Mouse (Mus musculus) adipocyte (in vitro differentiated cells): ENCODE measurements around the gene Acacb.
A peak's percentile ranks its signal among the peaks of the same experiment; 100 is the strongest.

ENCODE experiments used
- DNase-seq: peaks from one replicate; pipeline ENCODE4 v3.0.0-alpha.2; 2016; ENCODE audit warnings: low spot score

The Acacb gene

DNA sequence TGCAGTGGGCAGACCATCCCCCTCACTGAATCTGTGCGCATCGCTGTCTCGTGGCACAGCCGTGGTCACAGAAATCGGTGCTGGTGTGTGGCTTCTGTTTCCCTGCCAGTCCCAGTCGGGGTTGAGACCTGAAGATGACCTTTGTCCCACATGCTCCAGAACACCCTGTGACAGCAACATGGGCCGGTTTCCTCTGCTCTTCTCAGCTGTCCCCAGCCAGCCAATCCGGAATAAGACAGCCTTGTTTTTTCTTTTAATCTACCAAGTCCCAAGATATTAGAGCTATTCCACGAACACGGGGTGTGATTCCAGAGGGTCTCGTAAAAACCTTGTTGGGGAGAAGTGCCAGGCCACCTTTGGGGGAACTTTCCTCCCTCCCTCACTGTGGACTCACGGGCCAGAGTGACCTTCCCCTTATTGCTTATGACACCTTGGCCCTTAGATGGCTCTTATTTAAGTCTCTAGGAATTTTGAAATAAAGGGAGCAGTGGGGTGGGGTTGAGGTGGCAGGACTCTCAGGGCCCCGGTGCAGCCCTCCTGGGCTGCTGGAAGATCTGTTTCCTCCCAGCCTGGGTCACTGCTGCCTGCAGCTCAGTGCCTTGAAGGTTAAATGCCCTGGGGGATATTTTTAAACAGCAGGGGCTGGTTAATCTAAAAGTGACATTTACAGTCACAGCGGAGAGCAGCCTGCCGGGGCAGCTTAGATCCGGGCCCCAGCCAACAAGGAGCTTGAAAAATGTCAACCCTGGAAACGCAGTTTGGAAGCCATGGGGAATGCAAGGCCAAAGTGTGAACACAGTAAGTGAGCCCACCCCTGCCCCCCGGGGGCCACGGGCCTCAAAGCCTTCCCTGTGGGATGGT lies at the start of gene Acacb:
Acacb (plus strand) TSS at position 508 of the 861 bp plus-strand sequence.
- DNase-seq = peak; percentile 81

DNA sequence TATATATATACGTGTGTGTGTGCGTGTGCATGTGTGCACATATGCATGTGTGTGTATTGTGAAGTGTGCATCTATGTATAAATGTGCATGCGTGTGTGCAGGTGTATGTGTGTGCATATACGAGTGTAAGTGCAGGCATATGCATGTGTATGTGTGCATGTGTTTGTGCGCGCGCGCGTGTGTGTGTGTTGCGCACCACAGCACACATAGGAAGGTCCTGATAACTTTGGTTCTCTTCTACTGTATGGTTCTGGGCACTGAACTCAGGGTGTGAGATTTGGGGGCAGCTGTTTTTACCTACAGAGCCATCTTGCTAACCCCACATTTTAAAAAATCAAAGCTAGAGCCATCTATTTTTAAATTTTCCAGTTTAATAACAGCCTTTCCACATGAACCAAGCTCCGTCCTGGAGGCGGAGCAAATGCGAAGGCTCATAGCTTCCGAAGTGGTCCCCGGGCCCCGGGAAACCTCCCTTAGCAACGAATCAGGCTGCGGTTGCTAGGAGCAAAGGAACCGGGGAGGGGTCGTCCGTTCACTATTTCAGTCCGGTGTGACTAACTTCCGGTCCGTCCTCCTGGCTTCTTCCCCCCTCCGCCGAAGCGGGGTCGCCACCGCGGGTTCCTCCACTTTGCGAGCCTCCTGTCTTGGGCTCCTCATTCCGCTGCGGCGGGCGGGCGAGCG lies 46.5 kb upstream of the Acacb start:
- peak; percentile 90 for DNase-seq

DNA sequence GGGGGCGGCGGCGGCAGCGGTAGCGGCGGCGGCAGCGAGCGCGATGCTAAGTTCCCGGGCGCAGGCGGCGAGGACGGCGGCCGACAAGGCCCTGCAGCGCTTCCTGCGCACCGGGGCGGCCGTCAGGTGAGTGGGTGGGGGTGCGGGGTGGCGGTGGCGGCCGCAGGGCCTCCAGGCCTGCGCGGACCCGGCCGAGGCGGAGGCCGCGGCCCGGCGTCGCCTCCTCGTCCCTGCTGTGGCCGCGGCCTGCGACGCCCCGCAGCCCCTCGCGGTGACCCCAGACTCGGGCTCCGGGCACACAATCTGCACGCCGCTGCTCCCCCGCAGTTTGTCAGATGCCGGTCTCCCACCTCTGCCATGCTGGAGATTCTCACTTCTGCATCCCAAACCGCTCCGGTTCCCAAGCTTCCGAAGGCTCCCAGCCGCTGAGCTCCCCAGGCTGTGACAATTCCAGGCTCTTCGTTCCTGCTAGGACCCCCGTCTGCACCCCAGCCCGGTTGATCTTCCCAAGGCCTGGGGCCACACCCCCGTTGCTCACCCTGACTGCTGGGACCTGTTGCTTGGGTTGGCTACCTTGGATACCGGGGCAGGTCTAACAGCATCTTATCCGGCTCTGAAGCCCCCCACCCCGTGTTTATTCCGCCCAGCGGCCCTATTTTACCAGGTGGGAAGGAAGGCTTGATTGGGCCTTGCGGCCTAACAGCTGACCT lies 45.8 kb upstream of the Acacb start:
- no peak for DNase-seq

DNA sequence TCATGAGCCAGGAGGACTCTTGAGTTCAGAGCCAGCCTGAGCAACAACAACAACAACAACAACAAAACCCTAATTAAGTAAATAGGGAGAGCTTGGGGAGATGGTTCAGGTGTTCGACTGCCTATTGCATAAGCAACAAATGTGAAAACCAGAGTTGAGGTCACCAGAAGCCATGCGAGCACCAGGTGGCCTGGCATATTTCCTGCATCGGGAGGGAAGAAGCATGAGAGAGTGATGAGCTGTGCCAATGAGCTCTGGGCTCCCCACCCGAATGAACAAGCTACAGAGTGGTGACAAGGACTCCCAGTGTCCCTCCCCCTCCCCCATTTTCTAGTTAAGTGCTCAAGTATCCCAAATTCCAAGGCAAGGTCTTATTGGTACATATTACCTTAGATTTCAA lies 44.5 kb upstream of the Acacb start:
- no peak for DNase-seq

DNA sequence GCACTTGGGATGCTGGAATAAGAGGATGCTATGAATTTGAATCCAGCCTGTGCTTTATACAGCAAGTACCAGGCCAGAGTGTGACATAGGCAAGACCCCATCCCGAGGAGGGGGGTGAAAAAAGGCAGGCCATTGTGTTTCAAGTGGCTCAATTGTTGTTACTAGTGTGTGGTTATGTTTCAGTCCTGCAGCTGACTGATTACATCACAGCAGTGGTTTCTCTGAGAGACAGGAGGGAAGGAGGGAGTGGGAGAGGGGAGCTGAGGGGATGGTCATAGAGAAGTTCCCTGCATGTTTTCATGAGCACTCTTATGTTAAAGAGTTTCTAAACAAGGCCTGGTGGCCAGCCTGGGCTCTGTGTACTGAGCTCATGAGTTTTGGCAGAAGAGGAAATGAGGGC lies 43.5 kb upstream of the Acacb start:
- DNase-seq = no peak

DNA sequence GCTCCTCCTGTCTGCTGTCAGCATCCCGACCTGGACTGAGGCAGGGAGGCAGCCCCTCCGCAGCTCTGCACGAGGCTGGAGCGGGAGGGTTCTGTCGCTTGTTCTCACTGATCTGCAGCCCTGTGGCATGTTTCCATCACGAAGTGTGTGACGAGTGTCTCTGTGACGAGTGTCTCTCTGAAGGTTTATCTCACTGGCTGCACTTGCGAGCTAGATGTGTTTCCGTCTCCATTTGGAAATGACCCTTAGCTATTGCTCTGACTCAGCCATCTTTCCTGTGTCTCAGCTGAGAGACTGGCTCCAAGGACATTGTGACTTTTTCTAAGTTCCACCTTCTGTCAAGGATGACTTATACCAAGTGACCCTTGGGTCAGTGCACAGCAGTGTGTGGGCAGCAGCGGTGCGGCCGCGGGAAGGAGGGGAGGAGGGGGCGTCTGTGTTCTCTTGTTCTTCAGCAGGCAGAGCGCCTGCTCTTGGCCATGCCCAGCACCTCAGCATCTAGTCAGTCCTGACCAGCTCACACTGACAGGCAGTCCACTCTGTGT lies 39.9 kb upstream of the Acacb start:
- no peak for DNase-seq

DNA sequence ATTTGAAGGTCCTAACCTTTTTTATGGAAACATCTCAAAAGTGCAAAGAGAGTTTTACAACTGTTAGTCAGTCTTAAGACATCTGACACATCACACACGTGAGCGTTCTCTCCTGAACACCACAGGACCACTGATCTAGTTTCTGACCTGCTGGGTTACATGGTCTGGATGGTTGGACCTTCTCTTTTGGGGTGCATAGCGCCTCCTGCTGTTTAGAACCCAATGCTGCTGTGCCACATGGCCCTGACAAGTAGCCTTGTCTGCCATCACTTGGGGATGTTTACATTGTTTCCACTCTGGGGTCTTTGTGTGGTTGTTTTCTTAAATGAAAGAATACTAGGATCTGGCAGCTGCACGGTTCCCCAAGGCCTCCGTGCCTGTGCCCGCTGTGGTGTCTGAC lies 33.0 kb upstream of the Acacb start:
- peak; percentile 40 for DNase-seq

DNA sequence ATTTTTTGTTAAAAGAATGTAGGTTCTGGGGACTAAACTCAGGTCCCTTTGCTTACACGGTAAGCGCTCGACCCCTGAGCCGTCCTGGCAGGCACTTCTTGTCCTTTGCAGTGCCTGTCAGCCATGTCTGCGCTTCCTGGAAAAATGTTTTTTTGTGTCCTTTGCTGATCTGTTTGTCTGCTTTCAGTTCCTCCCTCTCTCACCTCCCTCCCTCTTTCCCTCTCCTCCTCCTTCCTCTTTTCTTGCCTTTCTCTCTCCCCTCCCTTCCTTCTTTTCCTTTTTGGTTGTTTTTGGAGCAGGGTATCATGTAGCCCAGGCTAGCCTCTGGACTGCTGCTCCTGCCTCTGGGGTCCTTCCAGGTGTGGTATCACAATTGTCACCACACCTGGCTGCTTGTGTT lies 31.3 kb upstream of the Acacb start:
- DNase-seq = no peak

DNA sequence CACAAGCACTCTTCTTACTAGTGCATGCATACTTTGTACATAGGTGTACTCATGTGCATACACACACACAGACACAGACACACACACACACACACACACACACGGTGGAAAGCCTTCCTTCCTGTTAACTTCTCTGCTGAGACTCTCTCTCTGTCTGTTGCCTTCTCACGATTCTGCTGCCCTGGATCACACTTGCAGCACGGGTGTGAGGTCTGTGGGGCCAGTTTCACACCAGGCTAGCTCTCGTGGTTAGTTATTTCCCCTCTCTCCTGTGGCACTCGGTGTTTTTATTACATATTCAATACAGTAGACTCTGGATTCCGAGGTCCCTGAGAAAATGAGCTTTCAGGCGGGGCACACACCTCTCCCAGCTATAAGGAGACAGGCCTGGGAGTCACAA lies 29.7 kb upstream of the Acacb start:
- DNase-seq = no peak

DNA sequence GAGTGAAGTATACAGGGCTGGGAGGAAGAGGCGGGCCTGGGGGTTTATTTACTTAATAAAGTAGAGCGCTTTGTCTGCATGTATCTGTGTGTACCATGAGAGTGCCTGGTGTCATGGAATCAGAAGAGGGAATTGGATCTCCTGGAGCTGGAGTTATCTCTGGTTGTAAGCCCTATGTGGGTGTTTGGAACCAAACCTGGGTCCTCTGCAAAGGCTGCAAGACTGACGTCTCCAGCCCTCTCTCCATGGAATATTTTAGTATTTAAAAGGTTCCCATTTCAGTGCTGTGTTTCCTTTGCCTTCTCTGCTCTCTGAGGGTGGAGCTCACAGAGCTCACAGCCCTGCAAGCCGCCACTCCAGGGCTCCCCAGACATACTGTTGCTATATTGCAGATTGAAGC lies 26.5 kb upstream of the Acacb start:
- DNase-seq = no peak

DNA sequence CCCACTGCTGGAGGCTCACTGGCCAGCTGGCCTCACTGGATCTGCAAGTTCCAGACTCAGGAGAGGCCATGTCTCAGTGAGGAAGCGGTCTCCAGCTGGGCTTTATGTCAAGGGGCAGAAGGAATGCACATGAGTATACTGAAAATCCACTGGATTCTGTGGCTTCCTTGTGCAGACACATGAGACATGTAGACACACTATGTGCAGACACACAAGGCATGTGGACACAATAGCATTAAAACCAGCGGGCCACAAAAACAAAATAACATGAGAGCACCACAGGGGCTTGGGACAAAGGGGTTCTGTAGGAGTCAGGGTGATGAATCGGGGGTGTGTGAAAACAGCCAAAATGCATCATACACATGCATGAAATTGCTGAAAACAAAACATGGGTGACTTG lies 20.3 kb upstream of the Acacb start:
- no peak for DNase-seq

DNA sequence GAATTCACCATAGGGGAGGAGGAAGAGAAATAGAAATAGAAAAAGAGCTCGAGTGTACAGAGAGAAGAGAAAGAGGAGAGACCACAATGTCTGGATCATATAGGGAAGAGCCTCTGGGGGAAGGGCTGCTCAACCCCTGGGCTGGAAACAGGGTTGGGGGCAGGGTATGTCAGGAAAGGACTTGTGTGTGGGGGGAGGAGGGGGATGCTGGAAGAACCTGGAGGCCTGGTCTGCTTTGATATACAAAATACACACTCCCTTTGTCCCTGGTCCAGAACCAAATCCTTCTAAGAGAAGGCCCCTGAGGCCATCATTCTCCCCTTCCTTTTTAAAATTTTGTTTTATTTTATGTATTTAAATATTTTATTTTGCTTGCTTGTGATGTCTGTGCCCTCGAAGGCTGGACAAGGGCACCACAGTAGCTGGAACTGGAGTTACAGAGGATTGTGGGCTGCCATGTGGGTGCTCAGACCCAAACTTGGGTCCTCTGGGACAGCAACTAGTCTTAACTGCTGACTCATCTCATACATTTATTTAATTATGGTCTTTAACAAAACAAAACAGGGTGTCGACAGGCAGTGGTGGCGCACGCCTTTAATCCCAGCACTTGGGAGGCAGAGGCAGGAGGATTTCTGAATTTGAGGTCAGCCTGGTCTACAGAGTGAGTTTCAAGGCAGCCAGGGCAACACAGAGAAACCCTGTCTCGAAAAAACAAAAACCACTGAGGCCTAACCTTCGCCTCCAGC lies 19.7 kb upstream of the Acacb start:
- no peak for DNase-seq

DNA sequence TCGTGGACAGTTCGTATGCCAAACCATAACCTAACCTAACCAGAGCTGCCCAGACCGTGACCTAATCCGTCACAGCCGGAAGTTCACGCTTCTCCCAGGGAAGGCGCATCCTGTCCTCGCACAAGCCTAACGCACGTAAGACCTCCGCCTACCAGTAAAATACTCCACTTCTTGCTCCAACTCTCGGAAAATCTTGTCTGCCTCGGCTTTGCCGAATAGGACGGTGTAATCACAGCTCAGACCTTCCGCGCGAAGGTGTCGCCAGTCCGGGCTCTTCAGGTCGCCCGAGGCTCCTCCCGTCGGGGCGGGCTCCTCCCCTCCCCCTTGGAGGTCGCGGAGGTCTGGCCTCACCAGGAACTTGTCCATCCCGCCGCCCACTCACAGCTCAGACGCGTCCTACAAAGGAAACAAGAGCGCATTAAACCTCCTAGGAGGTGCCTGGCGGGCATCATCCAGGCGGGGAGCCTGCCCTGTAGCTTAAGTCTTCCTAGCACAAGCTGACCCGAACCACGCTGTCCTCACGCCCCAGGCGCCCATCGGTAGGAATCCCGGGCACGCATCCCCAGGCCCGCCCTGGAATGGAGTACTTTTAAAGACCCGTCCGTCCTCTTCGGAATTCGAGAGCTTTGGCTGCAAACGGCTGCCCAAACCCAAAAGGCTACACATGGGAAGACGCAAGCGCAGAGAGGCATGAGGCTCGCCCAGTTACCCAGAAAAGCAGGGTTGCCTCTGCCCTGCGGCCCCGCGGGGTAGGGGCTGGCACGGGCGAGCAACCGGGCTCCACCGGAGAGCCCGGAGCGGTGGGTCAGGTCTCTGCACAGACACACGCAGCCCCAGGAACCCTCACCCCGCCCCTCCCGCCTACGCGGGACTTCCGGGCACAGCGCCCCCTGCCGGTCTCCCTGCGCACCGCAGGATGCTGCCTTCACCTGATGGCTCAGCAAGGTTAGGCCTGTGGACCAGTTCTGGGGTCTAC lies 18.7 kb upstream of the Acacb start, which contains the start of gene Alkbh2:
Alkbh2 (minus strand) TSS at position 845 of the 976 bp plus-strand sequence.
- DNase-seq = peak; percentile 78

DNA sequence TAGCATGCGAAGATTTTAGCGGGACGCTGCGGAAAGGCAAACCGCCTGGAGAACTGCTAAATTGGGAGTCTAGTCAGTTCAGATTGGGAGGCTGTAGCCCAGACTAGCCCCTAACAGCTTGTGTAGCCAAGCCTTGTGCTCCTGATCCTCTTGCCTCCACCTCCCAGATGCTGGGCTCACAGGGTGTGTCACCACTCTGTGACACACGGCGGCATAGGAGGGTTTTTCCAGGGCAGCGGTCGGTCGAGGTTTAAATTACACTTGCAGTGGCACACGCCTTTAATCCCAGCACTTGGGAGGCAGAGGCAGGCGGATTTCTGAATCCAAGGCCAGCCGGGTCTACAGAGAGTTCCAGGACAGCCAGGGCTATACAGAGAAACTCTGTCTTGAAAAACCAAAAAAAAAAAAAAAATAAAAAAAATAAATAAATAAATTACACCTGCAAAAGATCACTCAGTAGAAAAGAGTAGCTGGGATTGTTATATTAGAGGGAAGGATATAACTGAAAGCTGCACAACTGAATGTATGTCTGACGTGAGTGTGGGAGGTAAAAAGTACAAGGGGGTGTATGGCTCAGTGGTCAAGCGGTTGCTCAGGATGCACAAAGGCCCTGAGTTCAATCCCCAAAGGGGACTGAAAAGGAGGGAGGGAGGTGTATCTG lies 16.7 kb upstream of the Acacb start:
- DNase-seq = no peak

DNA sequence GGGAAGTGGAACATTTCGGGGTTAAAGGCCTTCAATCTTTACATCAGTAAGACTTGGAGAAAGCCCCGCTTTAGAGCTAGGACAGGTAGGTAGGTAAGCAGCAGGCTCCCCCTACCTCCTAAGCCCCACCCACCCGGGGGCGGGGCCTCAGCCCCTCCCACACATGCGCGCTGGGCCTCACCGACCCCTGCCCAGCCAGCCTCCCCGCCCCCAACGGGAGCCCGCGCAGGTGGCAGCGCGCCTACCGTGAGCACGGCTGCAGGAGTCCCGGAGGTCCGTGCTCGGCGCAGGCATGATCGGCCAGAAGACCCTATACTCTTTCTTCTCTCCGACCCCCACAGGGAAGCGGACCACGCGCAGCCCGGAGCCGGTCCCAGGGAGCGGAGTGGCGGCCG lies 16.1 kb upstream of the Acacb start, which contains the start of gene Ung:
Ung (plus strand) TSS at position 176 of the 395 bp plus-strand sequence.
- no peak for DNase-seq

DNA sequence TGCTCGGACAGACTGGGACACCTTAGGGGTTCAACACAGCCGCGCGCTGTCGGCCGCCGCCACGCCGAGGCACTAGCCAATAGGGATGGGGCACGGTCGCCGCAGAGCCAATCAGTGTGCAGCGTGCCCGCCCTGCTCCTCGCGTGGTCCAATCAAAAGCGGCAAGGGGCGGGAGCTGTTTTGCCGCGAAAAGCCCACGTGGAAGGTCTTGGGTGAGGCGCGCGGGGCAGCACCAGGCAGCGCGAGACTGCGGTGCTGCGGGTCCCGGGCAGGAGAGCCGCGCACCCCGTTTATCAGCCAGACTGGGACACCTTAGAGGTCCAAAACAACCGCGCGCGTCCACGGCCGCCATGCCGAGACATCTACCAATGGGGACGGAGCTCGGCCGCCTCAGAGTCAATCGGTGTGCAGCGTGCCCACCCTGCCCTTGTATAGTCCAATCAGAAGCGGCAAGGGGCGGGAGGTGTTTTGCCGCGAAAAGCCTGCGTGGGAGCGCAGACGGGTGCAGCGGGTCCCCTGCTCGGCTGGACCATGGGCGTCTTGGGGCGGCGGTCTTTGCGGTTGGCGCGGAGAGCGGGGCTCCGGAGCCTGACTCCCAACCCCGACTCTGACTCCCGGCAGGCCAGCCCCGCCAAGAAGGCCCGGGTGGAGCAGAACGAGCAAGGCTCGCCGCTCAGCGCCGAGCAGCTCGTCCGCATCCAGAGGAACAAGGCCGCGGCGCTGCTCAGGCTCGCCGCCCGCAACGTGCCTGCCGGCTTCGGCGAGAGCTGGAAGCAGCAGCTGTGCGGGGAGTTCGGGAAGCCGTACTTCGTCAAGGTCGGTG lies 15.4 kb upstream of the Acacb start:
- DNase-seq = peak; percentile 93

DNA sequence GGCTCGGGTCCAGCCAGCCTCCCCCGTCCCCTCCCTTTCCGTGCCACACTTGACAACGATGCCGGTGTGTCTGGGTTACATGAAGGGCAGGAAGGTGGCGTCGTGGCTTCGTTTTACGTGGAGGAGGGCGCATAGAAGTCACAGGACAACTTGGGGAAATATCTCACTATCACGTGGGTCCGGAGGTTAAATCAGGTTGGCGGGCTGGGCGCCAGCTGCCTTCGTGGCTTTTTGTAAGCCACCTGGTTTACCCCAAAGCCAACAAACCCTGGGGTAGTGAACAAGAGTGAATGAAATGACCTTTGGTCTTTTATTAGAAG lies 14.9 kb upstream of the Acacb start:
- DNase-seq = peak; percentile 68

DNA sequence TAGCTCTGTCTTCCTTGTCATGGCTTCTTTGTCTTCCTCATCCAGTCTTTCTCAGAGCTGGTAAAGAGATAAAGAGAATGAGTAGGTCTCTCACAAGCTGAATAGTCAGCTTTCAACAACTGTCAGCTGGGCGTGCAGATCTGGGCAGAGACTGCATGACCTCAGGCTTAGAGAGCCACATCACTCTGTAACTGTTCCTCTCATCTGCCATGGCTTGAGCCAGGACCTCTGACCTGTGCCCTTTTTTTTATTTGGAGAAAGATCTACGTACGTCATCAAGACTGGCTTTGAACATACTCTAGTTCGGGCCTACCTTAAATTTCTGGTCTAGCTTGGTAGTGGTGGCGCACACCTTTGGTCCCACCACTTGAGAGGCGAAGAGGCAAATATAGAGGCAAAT lies 13.5 kb upstream of the Acacb start:
- peak; percentile 50 for DNase-seq

DNA sequence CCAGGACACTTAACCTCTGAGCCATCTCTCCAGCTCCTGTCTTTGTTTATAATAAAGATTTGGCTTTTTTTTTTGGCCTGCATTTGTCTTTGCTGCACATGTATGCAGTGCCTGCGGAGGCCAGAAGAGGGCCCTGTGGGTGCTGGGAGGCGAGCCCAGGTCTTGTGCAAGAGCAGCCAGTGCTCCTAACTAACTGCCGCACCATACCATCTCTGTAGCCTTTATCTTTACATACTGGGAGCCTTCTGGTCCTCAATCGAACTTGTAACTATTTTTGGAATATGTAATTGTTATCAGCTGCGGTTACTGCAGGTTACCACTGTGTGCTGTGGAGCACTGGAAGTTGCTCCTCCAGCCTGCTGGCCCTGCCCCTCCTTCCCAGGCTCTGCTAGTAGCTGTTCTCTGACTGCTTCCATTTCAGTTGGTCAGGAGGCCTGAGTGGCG lies 12.2 kb upstream of the Acacb start:
- DNase-seq = peak; percentile 79
